Mouse (Mus musculus) heart, postnatal 0 days (tissue): ENCODE data around the gene Nkx3-2.

Experiments used
- CTCF ChIP-seq: IDR thresholded peaks from 2 replicates; pipeline ENCODE4 v1.5.1; 2016; ENCODE audit warnings: antibody characterized with exemption, control low read depth, low read depth
- EP300 ChIP-seq: IDR thresholded peaks from 2 replicates; pipeline ENCODE4 v1.6.1; 2016; ENCODE audit warnings: antibody characterized with exemption, low read depth

DNA sequence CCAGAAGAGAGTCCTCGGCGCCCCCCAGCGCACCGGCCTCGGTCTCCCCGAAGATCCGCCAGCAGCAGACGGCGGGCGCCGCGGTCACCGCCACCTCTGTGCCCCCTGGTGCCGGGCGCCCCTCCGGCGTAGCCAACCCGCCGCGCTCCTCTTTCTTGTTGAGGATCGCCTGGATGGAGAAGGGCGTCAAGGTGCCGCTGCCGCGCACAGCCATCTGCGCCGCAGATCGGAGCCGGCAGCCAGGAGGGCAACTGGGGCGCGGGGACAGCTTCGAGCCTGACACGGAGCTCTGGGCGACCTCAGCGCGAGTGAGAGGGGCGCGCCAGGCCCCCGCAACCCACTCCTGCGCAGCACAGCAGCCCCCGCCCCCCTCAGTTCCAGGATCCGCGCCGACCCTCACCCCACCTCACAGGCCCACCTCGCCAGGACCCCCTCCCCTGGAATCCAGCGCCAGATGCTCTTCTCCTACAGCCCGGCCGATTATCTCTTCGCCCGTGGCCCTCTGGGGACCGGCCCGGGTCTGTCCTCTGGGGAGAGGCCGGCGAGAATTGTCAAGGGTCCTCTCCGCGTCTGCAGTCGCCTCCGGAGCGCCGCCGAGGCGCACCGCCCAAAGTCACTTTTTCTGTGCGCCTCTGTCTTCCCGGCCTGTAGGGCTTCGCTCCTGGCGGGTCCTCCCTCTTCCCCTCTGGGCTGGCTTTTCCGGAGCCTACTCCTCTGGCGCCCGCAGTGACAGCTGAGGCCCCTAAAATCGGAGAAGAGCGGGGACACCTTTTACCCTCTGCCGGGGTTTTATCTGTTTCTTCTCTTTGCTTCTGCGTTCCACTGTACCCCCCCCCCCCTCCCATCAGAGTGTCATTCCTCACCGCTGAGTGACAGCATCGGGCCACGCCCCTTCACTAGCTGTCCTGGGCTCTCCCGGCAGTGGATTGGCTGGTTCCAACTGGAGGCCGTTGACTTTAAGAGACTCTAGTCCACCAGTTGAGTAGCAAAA lies at the start of gene Nkx3-2:
- TF ChIP-seq EP300: no peak
- no peak for TF ChIP-seq CTCF
